Mouse (Mus musculus): Measurements from ENCODE around the gene H2-Ab1.

Gene H2-Ab1

DNA sequence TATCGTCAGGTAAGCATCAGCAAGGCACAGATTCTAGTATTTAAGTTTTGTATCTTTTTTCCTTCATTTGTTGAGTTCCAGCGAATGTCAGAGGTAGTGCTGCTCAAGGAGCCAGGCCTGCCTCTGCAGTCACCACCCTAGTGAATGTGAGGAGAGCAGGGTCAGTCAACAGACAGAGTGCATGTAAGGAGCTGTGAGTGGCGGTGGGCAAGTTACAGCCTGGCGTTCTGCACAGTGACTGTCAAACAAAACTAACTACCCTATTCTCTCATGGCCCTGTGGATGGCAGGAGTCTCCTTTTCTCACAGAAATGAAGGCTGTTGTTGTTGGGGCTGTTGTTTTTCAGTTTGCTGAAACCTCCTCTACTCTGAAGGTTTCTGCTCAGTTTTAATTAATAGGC, 27.9 kb downstream of the H2-Ab1 start:
- DNase-seq (ENCODE audit: low spot score), result no peak

DNA sequence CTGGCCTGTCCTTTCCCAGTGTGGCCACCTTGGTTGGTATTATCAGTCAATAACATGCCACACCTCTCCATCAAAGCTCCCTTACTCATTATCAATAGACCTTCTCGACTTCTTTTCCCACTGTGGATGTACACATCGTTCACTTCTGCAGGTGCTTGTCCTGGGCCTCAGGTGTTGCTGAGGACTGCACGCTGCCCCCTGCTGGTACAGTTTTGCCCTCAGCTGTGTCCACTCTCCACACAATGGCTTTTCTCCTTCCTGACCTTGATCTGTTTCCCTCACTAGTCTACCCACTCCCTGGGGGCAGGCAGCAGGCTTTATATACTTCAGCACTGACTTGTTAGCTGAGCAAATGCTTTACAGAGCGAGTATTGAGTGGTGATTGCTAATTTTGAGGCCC, 28.4 kb downstream of the H2-Ab1 start:
- DNase-seq (ENCODE audit: low spot score), result no peak

DNA sequence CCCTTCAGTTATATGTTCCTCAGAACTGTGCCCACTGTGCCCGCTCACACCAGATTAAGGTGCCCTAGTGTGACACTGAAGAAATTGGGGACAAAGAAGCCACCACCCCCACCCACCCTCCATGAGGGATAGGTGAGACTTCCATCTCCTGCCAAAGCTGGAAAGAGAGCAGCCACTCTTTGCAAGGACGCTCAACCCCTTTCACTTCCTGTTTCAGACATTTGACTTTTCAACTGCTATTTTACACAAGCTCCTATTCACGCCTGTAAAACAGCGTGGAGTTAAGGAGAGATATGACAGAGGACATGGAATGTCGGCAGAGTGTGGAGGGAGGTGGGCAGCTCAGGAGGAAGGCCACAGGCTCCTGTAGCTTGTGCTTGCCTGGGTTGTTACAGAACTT, 29.0 kb downstream of the H2-Ab1 start:
- no peak for DNase-seq (ENCODE audit: low spot score)

DNA sequence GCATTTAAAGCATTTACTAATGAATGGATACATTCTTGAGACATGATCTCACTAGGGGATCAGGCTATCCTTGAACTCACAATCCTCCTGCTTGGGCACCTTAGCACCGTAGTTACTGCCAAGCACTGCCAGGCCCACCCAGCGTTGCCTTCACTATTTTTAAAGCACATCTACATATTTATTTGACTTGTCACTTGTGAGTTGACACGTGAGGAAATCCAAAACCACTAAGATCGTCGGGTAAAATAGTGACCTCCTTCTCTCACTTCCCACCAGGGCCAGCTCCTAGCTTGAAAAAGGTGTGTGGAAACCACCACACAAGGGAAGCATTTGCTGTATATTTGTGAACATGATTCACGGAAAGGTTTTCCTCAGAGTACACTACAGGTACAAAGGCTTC, 29.5 kb downstream of the H2-Ab1 start:
- DNase-seq (ENCODE audit: low spot score), result no peak

DNA sequence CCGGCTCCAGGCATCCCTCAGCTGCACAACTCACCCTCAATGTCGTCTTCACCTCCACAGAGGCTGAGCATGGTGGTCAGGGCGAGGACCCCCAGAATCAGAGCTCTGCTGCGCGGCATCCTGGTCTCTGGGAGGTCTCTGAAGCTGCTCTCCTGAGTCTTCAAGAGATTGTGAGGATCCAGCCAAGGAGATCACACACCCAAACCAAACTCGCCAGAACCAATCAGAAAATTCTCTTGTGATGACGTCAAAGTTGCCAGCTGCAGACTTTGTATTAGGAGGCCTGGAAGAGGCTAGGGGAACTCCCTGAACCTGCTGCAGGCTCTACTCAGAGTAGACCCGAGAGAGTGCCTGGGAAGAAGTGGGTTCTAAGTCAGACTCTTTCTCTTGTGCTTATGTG, 30.2 kb downstream of the H2-Ab1 start, which contains the start of gene H2-Aa:
Gene H2-Aa, minus strand, starts transcription at position 176 of the 400 bp plus-strand sequence.
- peak; percentile 69 for DNase-seq (ENCODE audit: low spot score)

DNA sequence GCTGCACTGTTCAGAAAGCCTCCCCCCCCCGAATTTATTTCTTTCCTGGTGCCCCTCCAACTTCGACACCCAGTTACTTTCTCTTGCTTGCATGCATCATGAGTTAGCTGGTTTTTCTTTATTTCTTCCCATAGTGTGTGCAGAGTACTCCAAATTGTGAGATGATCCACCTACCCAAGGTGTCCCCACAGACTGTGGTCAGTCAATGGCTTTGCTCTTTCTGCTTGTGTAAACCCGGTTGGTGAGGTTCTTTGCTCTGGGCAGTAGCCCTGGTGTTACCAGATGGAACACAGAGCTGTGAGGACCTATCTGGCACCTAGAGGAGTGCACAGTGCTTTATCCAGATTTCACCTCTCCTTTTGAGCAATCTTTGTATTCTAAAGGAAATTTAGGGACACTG, 30.6 kb downstream of the H2-Ab1 start:
- no peak for DNase-seq (ENCODE audit: low spot score)

DNA sequence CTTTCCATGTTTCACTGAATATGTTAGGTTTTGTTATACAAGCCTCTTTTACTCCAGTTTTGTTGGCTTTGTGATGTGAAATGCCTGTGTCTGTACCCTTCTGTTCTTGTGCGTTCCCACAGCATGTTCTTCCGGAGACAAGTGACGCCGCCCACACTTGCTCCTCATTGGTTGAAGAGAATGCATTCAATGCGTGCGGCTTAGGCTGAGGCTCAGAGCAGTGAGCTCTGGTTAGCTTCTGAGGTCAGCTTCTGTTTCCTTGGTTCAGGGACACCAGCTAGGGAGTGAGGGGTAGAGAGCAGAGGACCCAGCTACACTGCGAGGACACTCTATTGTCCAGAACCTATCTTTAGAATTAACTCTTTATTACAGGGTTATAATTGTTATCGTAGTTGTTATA, 34.1 kb downstream of the H2-Ab1 start:
- DNase-seq (ENCODE audit: low spot score), result peak; percentile 55

DNA sequence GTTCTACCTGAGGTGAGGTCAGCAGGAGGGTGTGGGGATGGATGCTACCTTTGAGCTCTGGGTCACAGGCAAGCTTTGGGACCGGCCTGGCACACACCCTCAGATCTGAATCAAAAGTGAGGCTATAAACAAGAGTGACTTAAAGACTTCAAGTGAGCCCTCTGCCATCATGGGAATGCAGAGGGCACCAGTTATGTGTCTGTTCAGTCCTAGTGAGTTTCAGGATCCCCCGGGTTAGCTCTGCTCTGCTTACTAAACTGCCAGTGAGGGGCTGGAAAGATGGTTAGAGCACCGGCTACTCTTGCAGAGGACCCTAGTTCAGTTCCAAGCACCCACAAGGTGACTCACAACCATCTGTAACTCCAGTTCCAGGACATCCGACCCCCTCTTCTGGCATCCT, 35.1 kb downstream of the H2-Ab1 start:
- DNase-seq (ENCODE audit: low spot score), result no peak

DNA sequence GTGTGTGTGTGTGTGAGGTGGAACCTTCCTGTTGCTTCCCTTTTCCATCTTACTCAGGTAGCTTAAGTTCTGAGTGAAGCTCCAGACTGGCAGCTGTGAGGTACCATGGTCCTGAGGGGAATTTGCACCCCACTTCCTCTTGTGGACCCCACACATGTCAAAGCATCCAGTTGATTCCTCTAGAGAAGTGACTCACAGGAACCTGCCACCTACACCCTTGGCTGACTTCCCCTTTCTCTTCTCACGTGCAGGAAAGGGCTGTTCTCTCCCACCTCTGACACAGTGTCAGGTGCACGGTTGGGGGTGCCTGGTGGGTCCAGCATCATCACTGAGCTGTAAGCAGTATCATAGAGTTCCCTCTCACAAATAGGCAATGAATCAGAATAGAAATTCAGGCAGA, 36.0 kb downstream of the H2-Ab1 start:
- no peak for DNase-seq (ENCODE audit: low spot score)

DNA sequence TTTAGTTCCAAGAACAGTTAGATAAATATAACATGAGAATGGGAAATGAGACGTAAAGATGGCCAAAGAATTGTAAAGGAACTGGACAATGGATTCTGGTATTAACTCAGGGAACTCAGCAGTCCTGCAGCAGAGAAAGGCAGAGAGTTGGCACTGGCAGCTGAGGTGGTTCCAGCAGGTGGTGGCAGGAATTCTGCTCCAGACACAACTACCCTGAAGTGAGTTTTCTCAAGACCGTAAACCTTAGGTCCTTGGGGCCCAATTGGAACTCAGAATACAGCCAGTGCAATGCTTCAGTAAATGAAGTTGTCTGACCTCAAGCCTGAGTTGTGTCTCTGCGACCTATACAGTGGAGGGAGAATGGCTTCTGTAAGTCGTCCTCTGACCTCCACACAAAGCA, 36.8 kb downstream of the H2-Ab1 start:
- DNase-seq (ENCODE audit: low spot score), result no peak

DNA sequence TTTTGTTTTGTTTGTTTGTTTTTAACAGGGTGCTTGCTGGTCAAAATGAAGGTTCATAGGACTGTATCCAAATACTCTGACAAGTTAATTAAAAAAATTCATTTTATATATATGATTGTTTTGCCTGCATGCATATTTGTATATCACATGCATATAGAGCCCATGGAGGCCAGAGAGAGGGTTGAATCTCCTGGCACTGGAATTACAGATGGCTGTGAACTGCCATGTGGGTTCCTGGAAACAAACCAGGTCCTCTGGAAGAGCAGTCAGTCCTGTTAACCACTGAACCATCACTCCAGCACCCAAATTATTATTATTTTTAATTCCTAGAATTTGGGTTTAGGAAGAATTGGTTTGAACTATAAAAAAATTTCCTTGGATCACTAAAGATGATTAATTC, 37.8 kb downstream of the H2-Ab1 start:
- no peak for DNase-seq (ENCODE audit: low spot score)

DNA sequence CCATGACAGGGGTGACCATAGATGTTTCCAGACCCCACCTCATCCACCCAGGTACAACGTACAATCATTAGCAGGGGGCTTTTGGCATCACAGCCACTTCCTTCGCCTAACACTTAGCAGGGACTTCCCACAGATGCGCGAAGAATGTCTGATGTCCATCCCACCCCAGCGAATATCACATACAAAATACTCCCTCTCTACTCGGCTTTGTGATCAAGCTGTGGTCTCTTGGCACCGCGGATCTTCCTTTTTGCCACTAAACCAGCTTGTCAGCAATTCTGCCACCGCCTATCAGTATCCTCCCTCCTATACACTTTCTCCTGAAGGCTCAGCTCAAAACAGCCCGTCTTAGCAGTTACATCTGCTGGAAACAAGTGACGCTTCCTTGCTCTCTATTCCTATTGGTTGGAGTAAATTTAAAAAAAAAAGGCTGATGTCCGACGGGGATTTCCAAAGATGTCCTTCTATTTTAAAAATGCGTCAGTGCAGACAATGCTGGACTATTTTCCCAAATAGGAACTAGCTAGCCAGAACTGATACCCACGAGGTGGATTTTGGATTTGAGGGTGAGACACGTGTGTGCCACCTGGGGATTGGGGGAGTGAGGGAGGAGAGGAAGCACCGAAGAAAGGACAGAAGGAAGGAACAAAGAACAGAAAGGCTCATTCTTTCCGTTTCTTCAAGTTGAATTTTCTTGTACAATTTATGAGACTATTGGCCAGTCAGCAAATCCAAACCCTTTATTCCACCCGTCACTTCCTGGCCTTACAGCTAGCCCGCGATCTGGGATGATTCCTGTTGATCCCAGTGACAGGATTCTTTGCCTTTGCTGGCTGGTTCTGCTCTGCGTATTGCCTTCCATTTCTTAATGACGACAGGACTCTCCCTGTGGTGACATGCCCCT, 38.7 kb downstream of the H2-Ab1 start:
- DNase-seq (ENCODE audit: low spot score), result no peak

DNA sequence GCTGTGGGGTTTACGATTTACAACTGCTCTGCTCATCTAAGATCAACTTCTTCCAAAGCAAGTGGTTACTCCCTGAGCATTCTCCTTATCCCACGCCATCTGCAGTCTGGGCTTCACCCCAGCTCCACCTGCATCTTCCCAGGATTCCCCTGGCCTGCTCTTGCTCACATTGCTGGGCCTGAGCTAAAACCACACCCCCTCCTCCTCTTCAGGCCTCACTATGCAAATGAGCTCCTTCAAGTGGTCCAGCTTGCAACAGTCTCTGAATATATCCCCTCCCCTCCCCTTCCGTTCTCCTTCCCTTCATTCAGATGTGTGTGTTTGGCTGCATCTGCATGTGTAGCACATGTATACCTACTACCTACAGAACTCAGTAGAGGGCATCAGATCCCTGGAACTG, 41.9 kb downstream of the H2-Ab1 start:
- DNase-seq (ENCODE audit: low spot score), result no peak

DNA sequence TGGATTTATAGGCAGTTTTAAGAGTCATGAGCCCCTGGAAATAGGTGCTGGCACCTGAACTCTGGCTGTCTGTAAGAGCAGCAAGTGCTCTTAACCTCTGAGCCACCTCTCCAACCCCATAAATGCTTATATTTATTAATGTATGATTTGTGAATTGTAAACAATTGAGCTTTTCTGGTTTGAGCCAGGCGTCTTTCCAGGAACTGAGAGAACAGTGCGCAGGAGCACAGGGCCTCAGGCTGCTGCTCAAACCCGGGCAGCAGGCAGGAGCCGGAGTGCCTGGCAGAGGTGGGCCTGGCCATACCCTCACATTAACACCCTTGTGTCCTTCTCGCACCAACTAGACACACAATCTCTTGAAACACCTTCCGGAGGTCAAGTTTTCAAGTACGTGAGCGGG, 42.6 kb downstream of the H2-Ab1 start:
- no peak for DNase-seq (ENCODE audit: low spot score)

DNA sequence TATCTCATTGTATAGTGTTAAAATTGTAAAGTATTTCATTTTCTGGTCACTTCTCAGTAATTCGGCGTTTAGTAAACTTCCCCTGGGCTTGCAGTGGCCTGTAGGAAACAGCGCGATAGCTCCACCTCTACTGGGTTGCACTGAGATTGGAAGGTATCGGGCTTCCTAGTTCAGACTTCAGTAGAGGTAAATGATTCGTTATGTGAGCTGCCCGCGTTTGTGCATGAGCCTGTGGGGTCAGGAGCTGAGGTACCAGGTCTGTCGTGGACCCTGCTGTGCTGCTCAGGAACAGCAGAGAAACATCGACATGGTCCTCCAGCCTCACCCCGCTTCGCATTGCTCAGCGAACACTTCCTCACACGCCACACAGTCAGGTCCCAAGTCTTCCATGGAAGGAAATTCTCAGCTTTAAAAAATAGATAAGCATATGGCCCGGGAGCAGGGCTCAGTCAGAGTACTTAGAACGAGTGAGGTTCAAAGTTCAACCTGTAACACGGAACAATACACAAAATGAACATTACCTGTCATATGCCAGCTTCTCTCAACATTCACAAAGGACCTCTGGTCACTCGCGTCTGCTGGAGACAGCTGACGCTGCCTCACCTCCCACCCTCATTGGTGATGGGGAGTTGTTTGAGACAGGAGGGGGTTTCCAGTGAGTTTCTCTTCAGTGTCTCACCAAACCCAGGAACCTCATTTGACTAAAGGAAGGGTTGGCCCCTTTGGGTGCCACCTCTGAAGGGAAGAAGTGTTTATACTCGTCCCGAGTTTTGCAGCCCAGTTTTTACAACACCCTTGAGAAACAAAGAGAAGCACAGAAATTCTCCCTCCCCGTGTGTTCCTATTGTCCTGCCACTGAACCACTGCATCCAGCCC, 43.4 kb downstream of the H2-Ab1 start:
- DNase-seq (ENCODE audit: low spot score), result no peak

DNA sequence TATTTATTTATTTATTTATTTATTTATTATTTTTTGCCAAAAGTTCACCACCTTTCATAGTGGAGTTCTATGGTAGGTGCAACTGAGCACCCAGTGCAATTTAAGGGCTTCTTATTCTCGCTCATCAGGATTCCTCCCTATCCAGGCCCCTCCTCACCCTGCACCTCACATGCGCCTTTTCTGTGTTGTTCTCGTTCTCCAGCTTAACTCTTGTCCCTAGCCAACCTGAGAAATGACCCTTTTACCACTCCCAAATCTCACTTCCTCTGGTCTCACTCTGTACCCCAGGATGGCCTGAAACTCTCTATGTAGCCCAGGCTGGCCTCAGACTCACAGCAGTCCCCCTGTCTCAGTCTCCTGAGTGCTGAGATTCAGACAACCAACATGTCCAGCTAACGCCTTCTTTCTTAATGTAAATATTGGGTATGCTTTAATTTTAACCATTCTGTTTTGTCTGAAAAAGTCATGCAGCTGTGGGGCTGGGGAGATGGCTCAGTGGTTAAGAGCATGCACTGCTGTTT, 44.2 kb downstream of the H2-Ab1 start:
- DNase-seq (ENCODE audit: low spot score), result no peak

DNA sequence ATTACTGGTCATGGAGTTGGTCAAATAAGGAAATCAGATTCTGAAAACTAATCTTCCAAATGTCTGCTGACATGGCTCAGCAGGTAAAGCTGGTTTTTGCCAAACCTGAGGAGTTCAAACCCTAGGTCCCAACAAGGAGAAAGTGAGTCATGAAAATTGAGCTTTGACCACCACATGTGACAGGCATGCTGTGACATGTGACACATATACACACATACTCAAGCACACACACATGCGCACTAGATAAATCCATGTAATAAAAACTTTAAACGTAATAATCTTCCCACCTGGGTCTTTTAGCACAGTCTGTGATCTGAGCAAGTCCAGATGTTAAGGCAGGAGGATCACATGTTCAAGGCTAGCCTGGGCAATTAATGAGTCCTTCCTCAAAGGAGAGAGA, 46.3 kb downstream of the H2-Ab1 start:
- DNase-seq (ENCODE audit: low spot score), result no peak

DNA sequence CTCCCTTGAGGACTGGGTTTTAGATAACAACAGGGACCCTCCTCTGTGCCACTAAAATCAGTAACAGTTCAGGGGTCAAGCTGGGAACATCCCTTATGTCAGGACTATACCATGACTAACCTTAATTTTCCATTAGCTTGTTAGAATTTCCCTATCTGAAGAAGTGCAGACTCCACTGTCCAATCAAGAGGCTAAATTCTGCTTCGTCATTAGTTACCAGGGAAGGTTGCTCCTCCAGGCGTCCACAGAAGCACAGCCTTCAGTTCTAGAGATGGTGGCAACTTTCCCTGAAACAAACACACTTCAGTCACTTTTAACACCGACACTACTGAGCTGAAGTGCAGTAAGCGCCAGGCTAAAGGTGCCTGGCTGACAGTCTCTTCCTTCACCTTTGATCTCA, 47.3 kb downstream of the H2-Ab1 start:
- DNase-seq (ENCODE audit: low spot score), result no peak

DNA sequence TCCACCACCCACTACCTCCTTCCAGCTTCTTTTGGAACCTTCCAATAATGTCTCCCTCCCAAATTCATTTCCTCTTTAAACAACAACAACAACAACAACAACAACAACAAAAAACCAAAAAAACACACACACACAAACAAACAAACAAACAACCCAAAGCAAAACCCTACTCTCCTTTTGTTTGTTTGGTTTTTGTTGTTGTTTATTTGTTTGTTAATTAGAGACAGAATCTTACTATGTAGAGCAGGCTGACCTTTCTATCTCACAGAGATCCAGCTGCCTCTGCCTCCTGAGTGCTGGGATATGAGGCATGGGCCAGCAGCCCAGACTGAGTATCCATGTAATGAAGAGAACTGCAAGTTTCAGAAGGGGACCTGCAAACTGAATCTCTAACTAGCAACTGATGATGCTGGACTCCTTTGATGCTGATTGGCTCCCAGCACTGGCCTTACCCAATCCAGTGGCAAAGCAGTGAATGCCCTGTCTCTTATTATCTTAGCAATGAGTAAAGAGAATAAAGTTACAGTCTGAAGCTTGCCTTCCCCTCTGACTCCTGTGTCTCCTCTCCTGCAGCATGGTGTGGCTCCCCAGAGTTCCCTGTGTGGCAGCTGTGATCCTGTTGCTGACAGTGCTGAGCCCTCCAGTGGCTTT, 48.0 kb downstream of the H2-Ab1 start, which contains the start of gene H2-Eb1:
Gene H2-Eb1, plus strand, starts transcription at position 488 of the 651 bp plus-strand sequence.
- peak; percentile 74 for DNase-seq (ENCODE audit: low spot score)

DNA sequence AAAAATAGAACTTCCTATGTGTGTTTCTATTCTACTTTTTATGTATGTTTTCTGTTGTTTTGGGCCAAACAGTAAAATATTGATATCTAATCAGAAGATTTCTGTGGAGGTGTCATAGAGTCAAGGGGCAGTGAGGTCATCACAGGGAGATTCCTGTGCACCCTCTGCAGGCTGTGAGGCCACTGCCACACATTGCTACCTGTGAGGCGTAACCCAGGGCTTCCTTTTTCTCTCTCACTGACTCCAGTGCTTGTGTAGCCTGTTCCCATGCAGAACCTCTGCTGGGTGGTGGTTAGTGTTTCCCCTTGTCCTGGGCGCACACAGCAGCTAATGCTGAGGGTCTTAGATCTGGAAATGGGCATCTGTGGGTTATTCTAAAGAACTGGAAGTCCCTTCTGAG, 48.9 kb downstream of the H2-Ab1 start:
- no peak for DNase-seq (ENCODE audit: low spot score)

DNA sequence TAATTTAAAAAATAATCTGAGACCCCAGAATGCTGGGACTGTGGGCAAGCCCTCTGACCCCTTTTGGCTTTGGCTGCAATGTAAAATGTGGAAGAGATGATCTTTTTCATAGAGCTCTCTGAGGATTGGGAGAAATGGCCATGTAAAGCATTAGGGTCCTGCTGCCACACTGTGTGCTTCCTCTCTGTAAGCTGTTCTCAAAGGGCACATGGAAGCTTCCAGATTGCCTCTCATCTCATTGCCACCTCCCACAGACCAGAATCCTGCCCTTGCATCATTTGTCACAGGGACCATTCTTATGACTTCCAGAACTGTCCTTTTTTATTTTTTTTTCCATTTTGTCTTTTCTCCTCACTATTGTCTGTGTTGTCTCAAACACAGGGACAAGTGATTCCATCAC, 49.7 kb downstream of the H2-Ab1 start:
- DNase-seq (ENCODE audit: low spot score), result no peak

DNA sequence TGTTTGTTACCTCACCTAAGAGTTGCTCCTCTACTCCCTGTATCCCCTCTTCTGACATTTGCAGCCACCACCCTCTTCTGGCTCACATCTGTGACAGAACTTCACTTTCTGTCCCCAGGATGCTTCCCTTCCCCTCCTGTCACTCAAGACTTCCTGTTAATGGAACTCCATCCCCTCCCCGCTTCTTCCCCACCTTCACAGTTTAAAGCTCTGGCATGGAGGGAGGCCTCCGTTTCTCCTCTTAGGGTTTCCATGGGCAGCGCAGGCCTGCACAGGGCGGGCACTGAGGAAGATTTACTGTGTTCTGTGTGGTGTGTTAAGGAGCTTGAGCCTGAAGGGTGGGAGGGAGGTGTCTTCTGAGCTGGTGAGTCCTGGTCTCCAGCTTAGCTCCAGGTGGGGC, 50.7 kb downstream of the H2-Ab1 start:
- no peak for DNase-seq (ENCODE audit: low spot score)

Measured in ovary, postnatal 10 days (tissue).